Mouse (Mus musculus) MEL (cell line): ENCODE measurements at regions not wholly inside any gene's neighbourhood (a gene's known extent, or its start where the extent isn't known, plus 50 kb on each side); places are given as distances from the start of the nearest gene placed in this dataset.

Source experiments
- DNase-seq: peaks from one replicate; pipeline ENCODE4 v3.0.0; 2011; ENCODE audit warnings: low read depth, low spot score
- H3K27ac ChIP-seq: 2 replicates; pipeline ENCODE4 v1.5.1; 2012; ENCODE audit warnings: low read depth, mild to moderate bottlenecking, control low read depth, low read length, moderate library complexity; ENCODE audit not compliant: control insufficient read depth
- H3K27me3 ChIP-seq, 2 experiments: fragments of 150-350 bp in 1 of 2; sonication (generic) in 1 of 2; 2 replicates each; pipeline ENCODE4 v1.6.1; 2012; ENCODE audit warnings: low read length in 2 of 2, mild to moderate bottlenecking in 2 of 2, improper control_type of control experiment in 1 of 2, moderate library complexity in 1 of 2; ENCODE audit not compliant: insufficient read depth in 2 of 2, control insufficient read depth in 1 of 2
- H3K36me3 ChIP-seq, 2 experiments: 2 replicates each; pipeline ENCODE4 v1.6.1; 2012 to 2014; ENCODE audit warnings: low read length in 2 of 2, improper control_type of control experiment in 1 of 2, inconsistent platforms in 1 of 2, mild to moderate bottlenecking in 1 of 2; ENCODE audit not compliant: insufficient read depth in 2 of 2, control insufficient read depth in 1 of 2
- H3K4me1 ChIP-seq, 2 experiments: fragments of 150-350 bp in 1 of 2; sonication (generic) in 1 of 2; 2 replicates each; pipeline ENCODE4 v1.6.1; 2012; ENCODE audit warnings: low read length in 2 of 2, improper control_type of control experiment in 1 of 2, mild to moderate bottlenecking in 1 of 2; ENCODE audit not compliant: insufficient read depth in 2 of 2, control insufficient read depth in 1 of 2
- H3K4me3 ChIP-seq, 2 experiments: fragments of 150-350 bp in 1 of 2; sonication (generic) in 1 of 2; 2 replicates each; pipeline ENCODE4 v1.5.1; 2012; ENCODE audit warnings: low read depth in 2 of 2, low read length in 2 of 2, mild to moderate bottlenecking in 2 of 2, moderate library complexity in 2 of 2, control low read depth in 1 of 2, improper control_type of control experiment in 1 of 2; ENCODE audit not compliant: control insufficient read depth in 1 of 2, insufficient read depth in 1 of 2
- H3K79me2 ChIP-seq: 2 replicates; pipeline ENCODE4 v1.6.1; 2012; ENCODE audit warnings: mild to moderate bottlenecking, low read length, moderate library complexity; ENCODE audit not compliant: control insufficient read depth, poor library complexity, insufficient read depth
- H3K9ac ChIP-seq: 2 replicates; pipeline ENCODE4 v1.6.1; 2012; ENCODE audit warnings: low read depth, mild to moderate bottlenecking, control low read depth, low read length, moderate library complexity; ENCODE audit not compliant: control insufficient read depth, poor library complexity, severe bottlenecking
- H3K9me3 ChIP-seq: fragments of 150-350 bp; sonication (generic); replicated peaks from 2 replicates; pipeline ENCODE4 v1.6.1; 2012; ENCODE audit warnings: mild to moderate bottlenecking, low read length, improper control_type of control experiment, moderate library complexity; ENCODE audit not compliant: insufficient read depth
- BHLHE40 ChIP-seq: IDR thresholded peaks from 2 replicates; pipeline ENCODE4 v1.6.1; 2012; ENCODE audit warnings: low read depth, mild to moderate bottlenecking, inconsistent platforms, low read length, improper control_type of control experiment, borderline replicate concordance
- CHD1 ChIP-seq: IDR thresholded peaks from 2 replicates; pipeline ENCODE4 v1.6.1; 2012; ENCODE audit warnings: low read depth, mild to moderate bottlenecking, inconsistent platforms, low read length, improper control_type of control experiment
- E2F4 ChIP-seq: IDR thresholded peaks from 2 replicates; pipeline ENCODE4 v1.6.1; 2011; ENCODE audit warnings: low read depth, low read length, improper control_type of control experiment, borderline replicate concordance
- ELF1 ChIP-seq: IDR thresholded peaks from 2 replicates; pipeline ENCODE4 v1.6.1; 2014; ENCODE audit warnings: low read depth, mild to moderate bottlenecking, inconsistent platforms, low read length, improper control_type of control experiment, moderate library complexity
- EP300 ChIP-seq, 2 experiments: IDR thresholded peaks; 2 replicates each; pipeline ENCODE4 v1.6.1; 2011; ENCODE audit warnings: improper control_type of control experiment in 2 of 2, low read length in 2 of 2, low read depth in 1 of 2, mild to moderate bottlenecking in 1 of 2
- ETS1 ChIP-seq: IDR thresholded peaks from 2 replicates; pipeline ENCODE4 v1.6.1; 2012; ENCODE audit warnings: low read depth, mild to moderate bottlenecking, inconsistent platforms, low read length, improper control_type of control experiment, moderate library complexity
- GABPA ChIP-seq: IDR thresholded peaks from 2 replicates; pipeline ENCODE4 v1.6.1; 2012; ENCODE audit warnings: low read depth, mild to moderate bottlenecking, inconsistent platforms, low read length, improper control_type of control experiment, moderate library complexity
- GATA1 ChIP-seq: IDR thresholded peaks from 2 replicates; pipeline ENCODE4 v1.6.1; 2011; ENCODE audit warnings: low read depth, low read length, improper control_type of control experiment
- JUND ChIP-seq: IDR thresholded peaks from 2 replicates; pipeline ENCODE4 v1.6.1; 2011; ENCODE audit warnings: low read depth, mild to moderate bottlenecking, improper control_type of control experiment, low read length
- KAT2A ChIP-seq: conservative IDR thresholded peaks from 2 replicates; pipeline ENCODE4 v1.6.1; 2012; ENCODE audit warnings: low read depth, low read length, improper control_type of control experiment, inconsistent platforms
- MAFK ChIP-seq: IDR thresholded peaks from 2 replicates; pipeline ENCODE4 v1.6.1; 2011; ENCODE audit warnings: low read depth, mild to moderate bottlenecking, low read length, improper control_type of control experiment, borderline replicate concordance
- MAX ChIP-seq: IDR thresholded peaks from 2 replicates; pipeline ENCODE4 v1.6.1; 2011; ENCODE audit warnings: low read length, improper control_type of control experiment
- MAZ ChIP-seq: IDR thresholded peaks from 2 replicates; pipeline ENCODE4 v1.6.1; 2012; ENCODE audit warnings: low read depth, mild to moderate bottlenecking, inconsistent platforms, low read length, improper control_type of control experiment
- MEF2A ChIP-seq: IDR thresholded peaks from 2 replicates; pipeline ENCODE4 v1.6.1; 2014; ENCODE audit warnings: low read depth, mild to moderate bottlenecking, inconsistent platforms, low read length, improper control_type of control experiment; ENCODE audit not compliant: poor library complexity, insufficient replicate concordance, severe bottlenecking; ENCODE audit errors: extremely low read depth
- MXI1 ChIP-seq: IDR thresholded peaks from 2 replicates; pipeline ENCODE4 v1.6.1; 2011; ENCODE audit warnings: mild to moderate bottlenecking, low read depth, low read length, improper control_type of control experiment
- MYB ChIP-seq: IDR thresholded peaks from 2 replicates; pipeline ENCODE4 v1.6.1; 2011; ENCODE audit warnings: mild to moderate bottlenecking, low read depth, low read length, improper control_type of control experiment
- MYC ChIP-seq: IDR thresholded peaks from 2 replicates; pipeline ENCODE4 v1.6.1; 2011; ENCODE audit warnings: low read depth, mild to moderate bottlenecking, low read length, improper control_type of control experiment, moderate library complexity
- NELFE ChIP-seq: IDR thresholded peaks from 2 replicates; pipeline ENCODE4 v1.6.1; 2011; ENCODE audit warnings: low read depth, low read length, improper control_type of control experiment
- NRF1 ChIP-seq: IDR thresholded peaks from 2 replicates; pipeline ENCODE4 v1.6.1; 2014; ENCODE audit warnings: low read depth, mild to moderate bottlenecking, inconsistent platforms, low read length, improper control_type of control experiment, moderate library complexity; ENCODE audit not compliant: poor library complexity, insufficient read depth, severe bottlenecking
- POLR2AphosphoS5 ChIP-seq: IDR thresholded peaks from 2 replicates; pipeline ENCODE4 v1.6.1; 2012; ENCODE audit warnings: low read depth, borderline replicate concordance, mild to moderate bottlenecking, inconsistent platforms, low read length, moderate library complexity, mixed read lengths
- RCOR1 ChIP-seq: IDR thresholded peaks from 2 replicates; pipeline ENCODE4 v1.6.1; 2012; ENCODE audit warnings: low read depth, mild to moderate bottlenecking, inconsistent platforms, low read length, improper control_type of control experiment
- SIN3A ChIP-seq: IDR thresholded peaks from 2 replicates; pipeline ENCODE4 v1.6.1; 2012; ENCODE audit warnings: low read length, improper control_type of control experiment, inconsistent platforms
- SMC3 ChIP-seq: IDR thresholded peaks from 2 replicates; pipeline ENCODE4 v1.6.1; 2011; ENCODE audit warnings: low read depth, low read length, improper control_type of control experiment
- TBP ChIP-seq: IDR thresholded peaks from 2 replicates; pipeline ENCODE4 v1.8.0; 2011; ENCODE audit warnings: low read depth, low read length, improper control_type of control experiment
- USF1 ChIP-seq: IDR thresholded peaks from 2 replicates; pipeline ENCODE4 v1.6.1; 2014; ENCODE audit warnings: low read depth, mild to moderate bottlenecking, inconsistent platforms, low read length, improper control_type of control experiment, moderate library complexity
- USF2 ChIP-seq, 2 experiments: IDR thresholded peaks; 2 replicates each; pipeline ENCODE4 v1.6.1; 2011 to 2012; ENCODE audit warnings: improper control_type of control experiment in 2 of 2, low read length in 2 of 2, borderline replicate concordance in 1 of 2, inconsistent platforms in 1 of 2, low read depth in 1 of 2, mild to moderate bottlenecking in 1 of 2; ENCODE audit not compliant: insufficient read depth in 1 of 2

DNA sequence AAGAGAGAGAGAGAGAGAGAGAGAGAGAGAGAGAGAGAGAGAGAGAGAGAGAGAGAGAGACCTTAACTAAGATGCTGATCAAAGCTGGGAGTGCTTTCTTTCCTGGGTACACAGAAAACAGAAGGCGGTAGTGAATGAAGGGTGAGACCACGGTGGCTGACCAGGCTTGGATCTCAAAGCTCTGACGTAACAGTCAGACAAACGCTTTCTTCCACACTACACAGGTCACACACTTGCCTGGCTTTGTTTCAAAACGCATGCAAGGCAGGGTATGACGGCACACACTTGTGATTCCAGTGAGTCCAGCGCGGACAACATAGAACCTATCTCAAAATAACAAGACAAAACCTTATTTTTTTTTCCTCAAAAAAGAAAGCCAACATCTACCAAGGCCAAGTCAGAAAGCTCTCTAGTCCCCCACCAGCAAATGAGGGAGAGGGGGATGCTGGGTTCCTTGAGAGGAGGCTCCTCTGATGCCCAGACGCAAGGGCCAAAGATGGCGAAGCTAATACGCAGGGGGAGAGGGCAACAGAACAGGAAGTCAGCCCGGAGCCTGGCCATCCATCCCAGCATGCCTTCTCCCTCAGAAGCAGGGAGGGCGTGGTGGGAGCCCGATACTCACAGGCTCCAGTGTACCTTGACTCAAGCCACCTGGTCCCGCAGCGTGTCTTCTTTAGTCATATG is 92.7 kb downstream of the Sall1 start:
- no peak for TF ChIP-seq SMC3
- no peak for TF ChIP-seq RCOR1
- TF ChIP-seq USF1: no peak
- TF ChIP-seq NELFE: no peak
- no peak for TF ChIP-seq POLR2AphosphoS5
- no peak for TF ChIP-seq MAFK
- Histone ChIP-seq H3K9ac (no peak overlapping the region), H3K4me3 (no peak overlapping the region), H3K27me3 (no peaks in the 10 kb centered on the region), H3K9me3 (no peaks in the 10 kb centered on the region), H3K36me3 (no peaks in the 10 kb centered on the region), H3K27ac (no peak overlapping the region), H3K79me2 (no peaks in the 10 kb centered on the region), H3K4me1 (no peaks in the 10 kb centered on the region)
- no peak for DNase-seq

DNA sequence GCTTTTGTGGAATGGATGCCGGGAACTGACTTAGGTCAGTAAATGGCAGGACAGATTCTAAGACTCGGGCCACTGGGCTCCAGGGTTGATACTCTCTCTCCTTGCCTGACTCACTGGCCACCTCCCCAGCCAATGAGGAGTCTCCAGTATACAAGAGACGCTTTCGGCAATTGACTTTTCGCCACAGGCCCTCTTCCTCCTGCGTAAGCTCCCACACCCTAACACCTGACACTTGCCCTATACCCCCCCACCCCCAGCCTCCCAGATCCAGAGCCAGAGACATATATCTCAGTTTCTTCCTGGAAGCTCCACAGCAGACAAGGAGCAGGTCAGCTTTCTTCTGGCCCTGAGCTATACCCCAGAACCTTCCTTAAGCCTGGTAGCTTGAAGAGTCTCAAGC is 94.0 kb downstream of the Sall1 start:
- TF ChIP-seq MYB (no peak), MAZ (no peak), NRF1 (no peak), BHLHE40 (no peak), GABPA (no peak), KAT2A (no peak), EP300 (IDR thresholded peaks at IDR 0.05; ENCODE audit: low read depth in 1 of 2, low read length in 2 of 2) (no peak), TBP (no peak), SIN3A (no peak)
- no peak overlapping the region for H3K9ac ChIP-seq
- no peaks in the 10 kb centered on the region for H3K36me3 ChIP-seq
- H3K4me1 ChIP-seq: no peaks in the 10 kb centered on the region
- no peak overlapping the region for H3K27ac ChIP-seq
- no peak overlapping the region for H3K4me3 ChIP-seq
- DNase-seq: no peak
- no peaks in the 10 kb centered on the region for H3K27me3 ChIP-seq
- no peaks in the 10 kb centered on the region for H3K79me2 ChIP-seq
- no peaks in the 10 kb centered on the region for H3K9me3 ChIP-seq

DNA sequence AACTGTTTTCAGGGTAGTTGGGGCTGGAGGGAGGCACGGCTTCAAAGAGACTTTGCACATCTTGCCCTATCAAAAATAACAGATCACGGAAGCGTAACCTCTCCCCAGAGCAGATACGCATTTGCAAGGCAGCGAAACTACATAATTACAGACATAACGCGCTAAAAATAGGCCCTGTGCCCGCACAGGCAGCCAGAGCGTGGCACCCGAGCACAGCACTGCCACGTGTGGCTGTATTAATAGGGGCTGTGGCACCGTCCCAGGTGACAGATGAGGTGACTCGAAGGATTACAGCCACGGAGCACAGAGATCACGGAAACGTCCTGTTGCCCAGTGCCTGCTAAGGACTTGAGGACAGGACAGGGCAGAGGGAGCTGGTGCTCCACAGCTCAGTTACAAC is 95.0 kb downstream of the Sall1 start:
- no peaks in the 10 kb centered on the region for H3K27me3 ChIP-seq
- H3K4me3 ChIP-seq: no peak overlapping the region
- DNase-seq: no peak
- no peaks in the 10 kb centered on the region for H3K36me3 ChIP-seq
- H3K9me3 ChIP-seq: no peaks in the 10 kb centered on the region
- H3K9ac ChIP-seq: no peak overlapping the region
- no peak overlapping the region for H3K27ac ChIP-seq
- H3K4me1 ChIP-seq: no peaks in the 10 kb centered on the region
- no peaks in the 10 kb centered on the region for H3K79me2 ChIP-seq
- no peak for TF ChIP-seq MEF2A
- TF ChIP-seq RCOR1: no peak
- TF ChIP-seq MXI1: no peak
- no peak for TF ChIP-seq GATA1
- TF ChIP-seq TBP: no peak
- TF ChIP-seq MAX: no peak
- TF ChIP-seq MYC: no peak
- no peak for TF ChIP-seq NELFE
- no peak for TF ChIP-seq ETS1
- no peak for TF ChIP-seq ELF1
- TF ChIP-seq SIN3A: no peak
- TF ChIP-seq KAT2A: no peak
- TF ChIP-seq JUND: no peak
- TF ChIP-seq USF2 (IDR thresholded peaks at IDR 0.05; ENCODE audit: borderline replicate concordance in 1 of 2, insufficient read depth in 1 of 2, low read depth in 1 of 2, low read length in 2 of 2): no peak
- no peak for TF ChIP-seq E2F4
- no peak for TF ChIP-seq CHD1
